Mouse (Mus musculus) megakaryocyte-erythroid progenitor cell, adult 5-6 weeks (primary cell): Measurements from ENCODE around the gene Pvr. TPM values are rescaled to one million over a fixed set of nuclear protein-coding genes. Genes with fewer than 3 reads are reported as not detected.

Source experiments
- ATAC-seq: replicated peaks from 2 replicates; pipeline ENCODE4 v1.8.0; 2016; ENCODE audit warnings: mild to moderate bottlenecking, inconsistent platforms; ENCODE audit not compliant: severe bottlenecking, poor library complexity, low FRiP score, low TSS enrichment
- total RNA-seq, 2 experiments: library from RNA; stranded (forward) in 1 of 2; stranded (reverse) in 1 of 2; fragments of 200-1000, 215-1000 nt in 1 of 2; fragments of >200 nt in 1 of 2; fragmentation: Nextera tagmentation in 1 of 2; gene quantifications; 2 replicates each; pipeline ENCODE4 v1.2.3; 2014 to 2017

Pvr gene
- total RNA-seq (2014; fragmentation: Nextera tagmentation) (1.3 and 6.4 TPM in 2 replicates), total RNA-seq (2017) (0.85 and 0.91 TPM in 2 replicates)

DNA sequence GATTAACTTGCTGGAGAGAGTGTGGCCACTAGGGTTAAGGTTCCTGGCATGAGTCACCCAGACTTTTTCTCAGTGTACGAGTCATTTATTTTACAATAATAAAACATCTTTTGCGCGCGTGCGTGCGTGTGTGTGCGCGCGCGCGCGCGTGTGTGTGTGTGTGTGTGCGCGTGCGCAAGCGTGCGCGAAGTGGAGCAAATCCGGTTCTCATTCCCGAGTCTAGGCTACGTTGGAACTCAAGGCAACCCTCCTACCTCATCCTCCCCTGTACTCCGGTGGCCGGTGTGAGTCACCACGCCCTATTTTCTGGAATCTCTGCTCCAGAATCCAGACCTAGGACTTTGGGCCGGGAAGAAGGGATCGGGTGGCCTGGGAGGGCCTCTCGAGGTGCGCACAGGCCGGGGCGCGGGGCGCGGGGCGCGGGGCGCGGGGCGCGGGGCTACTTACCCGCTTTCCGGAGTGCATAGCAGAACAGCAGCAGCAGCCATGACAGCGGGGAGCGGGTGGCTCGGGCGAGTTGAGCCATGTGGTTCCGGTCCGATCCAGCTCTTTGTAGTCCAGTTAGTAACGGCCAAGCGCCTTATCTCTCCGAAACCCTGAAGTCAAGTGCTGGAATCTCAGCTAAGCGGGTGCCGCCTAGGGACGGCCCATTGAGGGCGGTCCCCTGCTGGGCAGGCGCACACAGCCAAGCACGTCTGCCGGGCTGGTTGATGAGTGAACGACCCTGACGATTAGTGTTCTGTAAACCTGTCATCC lies at the start of gene Pvr:
Pvr (minus strand) TSS at position 655 of the 756 bp plus-strand sequence.
- peak; percentile 84 for ATAC-seq

DNA sequence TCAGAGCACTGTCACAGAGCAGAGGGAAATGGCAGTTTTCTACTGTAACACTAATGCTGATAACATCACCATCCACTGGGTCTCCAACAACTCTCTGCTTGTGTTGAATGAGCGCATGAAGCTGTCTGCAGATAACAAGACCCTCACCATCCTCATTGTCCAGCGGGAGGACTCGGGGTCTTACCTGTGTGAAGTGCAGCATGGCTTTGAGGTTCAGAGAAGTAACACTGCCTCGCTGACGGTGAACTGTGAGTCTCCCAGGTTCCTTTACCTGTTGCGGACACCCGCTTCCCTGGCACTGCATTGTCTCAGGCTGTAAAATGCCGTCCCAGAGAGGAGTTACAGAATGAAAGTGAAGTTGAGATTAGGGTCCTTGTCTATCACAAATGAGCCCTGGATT lies 49.2 kb upstream of the Pvr start:
- ATAC-seq, result no peak

DNA sequence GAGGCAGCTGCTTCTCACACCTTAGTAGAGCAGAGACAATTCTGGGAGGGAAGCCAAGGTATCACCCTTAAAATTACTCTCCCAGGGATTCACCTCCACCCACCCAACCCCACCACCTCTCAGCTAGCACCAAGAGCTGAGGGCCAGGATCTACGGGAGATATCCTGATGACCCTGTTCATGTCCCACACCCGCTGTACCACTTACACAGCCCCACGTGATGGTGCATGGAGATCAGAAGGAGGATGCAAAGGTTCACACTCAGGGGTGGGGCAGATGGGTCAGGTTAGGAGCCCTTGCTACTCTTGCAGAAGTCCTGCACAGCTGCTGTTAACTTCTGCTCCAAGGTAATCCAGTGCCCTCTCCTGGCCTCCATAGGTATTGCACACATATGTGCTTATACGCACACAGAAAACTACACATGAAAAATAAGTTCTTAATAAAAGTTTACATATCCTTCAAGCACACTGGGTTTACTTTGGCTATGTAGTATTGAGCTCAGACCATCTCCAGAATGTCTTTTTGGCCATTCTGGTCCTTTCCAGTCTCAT lies 48.7 kb upstream of the Pvr start:
- ATAC-seq, result no peak

DNA sequence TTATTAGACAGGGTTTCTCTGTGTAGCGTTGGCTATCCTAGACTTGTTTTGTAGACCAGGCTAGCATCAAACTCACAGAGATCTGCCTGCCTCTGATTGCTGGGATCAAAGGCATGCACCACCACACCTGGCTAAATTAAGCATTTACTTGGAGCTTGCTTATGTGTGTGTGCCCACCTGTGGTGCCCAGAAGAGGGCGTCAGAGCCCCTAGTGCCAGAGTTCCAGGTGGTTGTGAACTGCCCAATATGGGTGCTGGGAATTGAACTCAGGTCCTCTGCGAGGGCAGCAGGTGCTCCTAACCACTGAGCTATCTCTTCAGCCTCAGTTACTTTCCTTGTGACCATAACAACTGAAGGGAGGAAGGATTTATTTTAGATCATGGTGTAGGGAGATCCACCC lies 48.1 kb upstream of the Pvr start:
- ATAC-seq, result no peak

DNA sequence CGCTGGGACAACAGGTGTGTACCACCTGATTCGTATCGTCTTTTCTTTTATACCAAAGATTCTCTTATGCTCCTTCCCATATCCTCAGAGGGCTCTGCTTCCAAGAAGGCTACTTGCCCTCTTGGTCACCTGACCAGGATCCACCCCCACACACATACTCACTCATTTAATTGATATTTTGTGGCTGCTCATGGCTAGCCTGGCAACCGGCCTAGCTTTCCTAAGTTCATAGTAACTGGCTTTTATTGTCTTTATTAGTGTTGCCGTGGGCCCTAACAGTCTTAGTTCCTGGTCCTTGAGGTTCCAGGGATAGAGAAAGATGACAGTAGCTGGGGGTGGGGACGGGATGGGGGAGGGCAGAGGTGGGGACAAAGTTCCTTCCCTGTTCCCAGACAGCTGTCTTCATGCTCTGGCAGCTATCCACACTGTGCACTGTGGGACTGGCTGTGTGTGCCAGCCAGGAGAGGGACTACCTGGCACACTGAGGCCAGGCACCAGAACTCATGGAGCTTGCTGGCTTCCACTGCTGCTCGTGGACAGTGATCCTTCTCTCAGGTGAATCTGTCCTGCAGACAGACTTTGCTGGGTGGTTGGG lies 44.1 kb upstream of the Pvr start, which contains the start of gene Ceacam20:
Ceacam20 (plus strand) TSS at position 428 of the 595 bp plus-strand sequence.
- no peak for ATAC-seq

DNA sequence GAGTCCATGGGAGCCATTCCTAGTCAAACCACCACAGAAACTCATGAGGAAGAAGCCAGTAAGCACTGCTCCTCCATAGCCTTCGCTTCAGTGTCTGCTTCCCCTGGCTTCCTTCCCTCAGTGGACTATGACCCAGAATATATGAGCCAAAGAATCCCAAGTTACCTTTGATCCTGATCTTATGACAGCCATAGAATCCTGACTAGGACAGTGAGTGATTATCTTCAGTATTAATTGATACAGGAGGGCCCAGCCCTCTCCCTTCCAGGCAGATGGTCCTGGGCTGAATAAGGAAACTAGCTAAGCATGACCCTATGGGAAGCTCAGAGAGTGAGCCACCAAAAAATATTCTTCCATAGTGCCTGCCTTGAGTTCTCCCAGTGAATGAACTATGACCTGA lies 41.5 kb upstream of the Pvr start:
- no peak for ATAC-seq

DNA sequence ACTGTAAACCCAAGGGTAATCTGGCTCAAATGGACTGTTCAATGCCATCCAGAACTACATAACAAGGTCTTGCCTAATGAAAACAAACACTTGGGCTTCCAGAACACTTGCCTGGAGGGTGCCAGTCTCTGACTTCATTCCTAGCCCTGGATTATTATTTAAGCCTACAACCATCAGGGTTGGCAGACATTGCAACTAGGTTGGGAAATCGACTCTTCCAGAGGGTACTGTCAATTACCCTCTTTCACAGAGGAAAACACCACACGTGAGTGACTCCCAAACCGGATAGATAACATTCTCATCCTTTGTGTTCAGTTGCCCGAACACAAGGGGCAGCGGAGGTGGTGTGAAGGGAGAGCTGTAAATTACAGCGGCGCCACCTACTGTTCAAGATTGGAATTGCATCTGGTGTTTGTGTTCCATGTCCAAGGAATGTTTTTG lies 35.4 kb upstream of the Pvr start:
- peak; percentile 87 for ATAC-seq

DNA sequence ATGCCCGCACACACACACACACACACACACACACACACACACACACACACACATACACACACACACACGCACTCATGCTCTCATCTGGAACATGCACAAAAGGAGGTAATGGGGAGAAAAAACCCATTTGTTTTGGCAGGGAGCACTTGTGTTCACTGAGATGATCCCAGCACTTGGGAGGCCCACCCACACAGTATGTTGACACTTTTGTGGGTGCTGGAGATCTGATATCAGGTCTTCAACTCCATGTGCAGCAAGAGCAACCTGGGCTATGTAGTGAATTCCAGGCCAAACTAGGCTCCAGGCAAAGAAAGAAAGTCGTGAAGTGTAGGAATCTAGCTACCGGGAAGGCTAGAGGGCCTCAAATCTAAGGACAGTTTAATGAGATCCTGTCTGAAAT lies 34.9 kb upstream of the Pvr start:
- no peak for ATAC-seq

DNA sequence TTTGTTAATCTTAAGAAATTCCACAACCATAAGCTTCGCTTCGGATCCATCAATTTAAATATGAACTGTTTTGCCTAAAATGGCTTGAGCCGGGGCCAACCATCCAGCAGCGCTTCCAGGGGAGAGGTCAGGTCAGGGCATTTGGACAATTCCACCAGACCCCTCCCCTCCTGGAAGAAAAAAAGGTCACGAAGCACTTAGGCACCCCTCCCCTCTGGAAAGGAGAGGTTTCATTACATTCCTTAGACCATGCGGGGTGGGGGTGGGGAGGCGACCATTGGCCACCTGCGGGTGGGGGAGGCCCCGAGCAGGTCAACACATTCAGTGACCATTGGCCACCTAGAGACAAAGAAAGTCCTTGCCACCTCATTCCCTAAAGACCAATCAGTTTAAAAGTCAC lies 32.1 kb upstream of the Pvr start:
- no peak for ATAC-seq

DNA sequence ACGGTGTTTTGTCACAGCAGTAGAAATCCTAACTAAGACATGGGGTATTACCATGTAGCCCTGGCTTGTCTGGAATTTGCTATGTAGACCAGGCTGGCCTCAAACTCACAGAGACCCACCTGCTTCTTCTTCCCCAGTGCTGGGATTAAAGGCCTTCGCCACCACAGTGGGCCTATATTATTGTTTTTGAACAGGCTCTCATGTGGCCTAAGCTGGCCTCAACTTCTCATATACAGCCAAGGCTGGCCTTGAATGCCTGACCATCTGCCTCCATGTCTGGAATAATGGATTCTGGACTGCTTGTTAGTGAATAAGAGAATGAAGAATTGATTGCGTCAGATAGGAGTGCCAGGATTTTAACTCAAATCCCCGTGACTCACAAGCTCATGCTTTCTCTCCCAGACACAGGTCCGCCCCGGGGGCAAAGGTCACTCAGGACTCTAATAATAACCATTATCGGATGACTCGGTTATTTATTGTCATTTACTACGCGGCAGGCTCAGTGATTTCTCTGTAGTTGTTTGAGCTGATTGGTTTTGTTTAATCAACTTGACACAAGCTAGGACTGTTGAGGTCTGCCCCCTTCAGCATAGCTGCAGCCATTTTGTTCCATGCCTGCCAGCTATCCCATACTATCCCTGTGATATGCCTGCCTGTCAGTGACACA lies 31.5 kb upstream of the Pvr start:
- no peak for ATAC-seq

DNA sequence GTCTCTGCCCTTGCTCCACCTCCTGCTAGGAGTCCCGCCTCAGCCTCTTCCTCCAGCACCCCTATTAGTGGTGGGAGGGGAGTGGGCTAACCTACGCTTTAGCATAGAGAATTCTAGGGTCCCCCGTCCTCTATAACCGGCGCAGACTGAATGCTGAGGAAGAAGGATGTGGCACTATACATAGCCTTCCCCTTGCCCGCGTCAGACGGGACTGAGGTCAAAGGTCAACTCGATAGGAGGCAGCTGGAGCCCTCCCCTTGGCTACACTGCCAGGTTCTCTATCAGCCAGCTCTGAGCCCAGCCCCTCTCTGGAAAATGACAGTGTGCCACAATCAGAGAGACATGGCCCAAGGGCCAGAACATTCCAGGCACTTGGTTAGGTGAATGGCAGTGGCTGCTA lies 29.6 kb upstream of the Pvr start, which contains the start of gene Igsf23:
Igsf23 (minus strand) TSS at position 168 of the 400 bp plus-strand sequence.
- no peak for ATAC-seq

DNA sequence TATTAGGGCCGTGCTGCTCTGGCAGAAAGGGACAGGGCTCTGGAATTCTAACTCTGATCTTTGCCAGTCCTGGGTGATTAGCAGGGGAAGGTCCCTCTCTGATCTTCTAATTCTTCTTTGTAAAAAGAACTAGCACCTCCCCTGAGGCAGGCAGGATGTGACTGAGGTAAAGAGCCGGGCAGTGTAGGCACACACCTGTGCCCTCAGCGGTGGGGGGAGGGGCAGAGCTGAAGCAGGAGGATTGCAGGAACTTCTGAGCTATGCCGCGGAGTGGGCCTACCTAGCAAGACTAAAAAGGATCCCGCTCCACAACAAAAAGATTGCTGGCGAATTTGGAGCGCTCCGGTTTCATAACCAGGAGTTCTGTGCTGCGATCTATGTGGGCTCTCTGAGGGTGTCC lies 29.0 kb upstream of the Pvr start:
- no peak for ATAC-seq

DNA sequence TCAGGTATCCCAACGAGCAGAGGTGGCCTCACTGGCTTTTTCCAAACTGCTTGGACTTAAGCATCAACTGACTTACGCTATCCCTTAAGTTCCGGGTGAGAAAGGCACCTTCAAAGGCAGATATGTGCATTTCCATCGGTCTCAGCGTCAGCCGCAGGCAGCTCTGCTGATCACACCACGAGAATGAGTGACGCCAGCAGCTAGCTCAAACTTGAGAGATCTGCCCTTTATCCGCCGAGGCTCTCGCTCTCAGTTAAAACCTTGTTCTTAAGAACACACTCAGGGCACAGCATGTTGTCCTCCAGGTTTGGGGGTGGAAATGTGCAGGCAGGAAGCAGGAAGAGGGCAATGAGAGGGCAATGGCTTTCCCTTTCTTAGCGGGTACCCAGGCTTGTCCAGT lies 28.0 kb upstream of the Pvr start:
- no peak for ATAC-seq

DNA sequence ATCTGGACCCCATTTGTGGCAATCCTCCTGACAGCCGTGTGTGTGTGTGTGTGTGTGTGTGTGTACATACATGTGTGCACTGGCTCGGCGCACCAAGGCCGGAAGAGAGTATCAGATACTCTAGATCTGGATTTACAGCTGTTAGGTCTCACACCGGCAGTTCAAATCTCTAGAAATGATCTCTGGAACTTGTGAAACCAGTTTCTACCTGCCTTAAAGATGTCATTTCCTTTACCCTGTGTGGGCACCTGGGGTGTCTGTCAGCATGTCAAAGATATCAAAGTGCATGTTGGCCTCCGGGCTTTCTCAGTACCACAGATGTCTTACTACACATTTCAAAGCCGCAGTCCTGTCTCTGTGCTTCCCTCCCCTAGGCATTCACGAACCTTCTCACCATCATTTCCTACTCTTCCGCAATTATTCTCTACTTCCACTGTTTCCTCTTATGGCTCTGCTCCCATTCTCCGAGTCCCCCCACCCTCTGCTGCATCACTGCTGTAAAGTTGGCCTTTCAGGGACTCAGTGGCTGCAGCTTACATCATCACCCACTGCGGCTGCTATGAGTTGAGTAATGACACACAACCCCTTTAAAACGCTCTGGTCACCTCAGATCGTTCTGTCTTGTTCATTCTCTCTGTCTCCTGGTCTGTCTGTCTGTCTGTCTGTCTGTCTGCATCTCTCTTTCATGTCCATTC lies 25.0 kb upstream of the Pvr start:
- ATAC-seq, result no peak

DNA sequence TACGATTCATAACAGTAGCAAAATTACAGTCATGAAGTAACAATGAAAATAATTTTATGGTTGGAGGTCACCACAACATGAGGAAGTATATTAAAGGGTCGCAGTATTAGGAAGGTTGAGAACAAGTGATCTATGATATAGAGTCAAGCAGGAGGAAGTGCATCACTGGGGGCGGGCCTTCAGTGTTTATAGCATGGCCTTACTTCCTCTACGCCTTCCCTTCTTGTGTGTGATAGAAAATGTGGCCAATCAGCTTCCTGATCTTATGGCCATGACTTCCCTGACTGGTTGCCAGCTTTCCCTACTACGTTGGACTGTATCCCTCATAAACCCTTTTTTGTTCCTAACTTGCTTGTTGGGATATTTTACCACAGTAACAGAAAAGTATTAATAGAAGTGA lies 24.2 kb upstream of the Pvr start:
- ATAC-seq, result no peak

DNA sequence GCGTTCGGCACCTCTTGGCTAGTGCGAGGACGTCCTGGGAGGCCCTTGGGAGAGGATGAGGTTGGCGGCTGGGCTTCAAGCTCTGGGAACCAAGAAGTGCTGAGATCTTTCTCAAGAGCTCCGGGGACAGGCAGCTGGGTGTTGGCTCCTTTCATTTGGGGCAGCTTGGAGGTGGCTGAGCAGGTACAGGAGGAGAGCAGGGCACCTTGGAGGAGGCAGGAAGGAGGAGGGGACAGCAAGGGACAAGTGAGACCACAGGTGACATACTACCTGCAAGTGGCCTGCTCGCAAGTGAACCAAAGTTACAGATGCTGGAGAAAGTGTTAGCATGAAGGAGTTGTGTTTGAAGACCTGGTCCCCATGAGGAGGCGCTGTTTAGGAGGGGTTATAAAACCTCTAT lies 23.7 kb upstream of the Pvr start:
- ATAC-seq, result no peak

DNA sequence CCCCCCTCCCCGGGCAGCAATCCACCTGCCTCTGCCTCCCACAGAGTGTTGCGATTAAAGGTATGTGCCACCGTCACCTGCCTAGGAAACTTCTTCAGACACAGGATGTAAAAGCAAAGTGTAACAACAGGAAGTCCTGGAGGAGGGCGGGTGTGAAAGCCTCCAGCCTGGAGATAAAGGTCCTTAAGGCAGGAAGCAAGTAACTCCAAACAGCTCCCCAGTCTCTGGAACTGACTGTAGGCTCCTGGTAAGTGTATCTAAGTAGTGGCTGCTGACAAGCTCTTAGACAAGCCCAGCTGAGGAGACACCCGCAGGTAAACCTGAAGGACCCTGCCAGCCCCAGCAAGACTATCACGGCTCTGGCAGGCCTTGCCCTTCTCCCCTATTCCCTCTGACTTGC lies 19.3 kb upstream of the Pvr start:
- no peak for ATAC-seq

DNA sequence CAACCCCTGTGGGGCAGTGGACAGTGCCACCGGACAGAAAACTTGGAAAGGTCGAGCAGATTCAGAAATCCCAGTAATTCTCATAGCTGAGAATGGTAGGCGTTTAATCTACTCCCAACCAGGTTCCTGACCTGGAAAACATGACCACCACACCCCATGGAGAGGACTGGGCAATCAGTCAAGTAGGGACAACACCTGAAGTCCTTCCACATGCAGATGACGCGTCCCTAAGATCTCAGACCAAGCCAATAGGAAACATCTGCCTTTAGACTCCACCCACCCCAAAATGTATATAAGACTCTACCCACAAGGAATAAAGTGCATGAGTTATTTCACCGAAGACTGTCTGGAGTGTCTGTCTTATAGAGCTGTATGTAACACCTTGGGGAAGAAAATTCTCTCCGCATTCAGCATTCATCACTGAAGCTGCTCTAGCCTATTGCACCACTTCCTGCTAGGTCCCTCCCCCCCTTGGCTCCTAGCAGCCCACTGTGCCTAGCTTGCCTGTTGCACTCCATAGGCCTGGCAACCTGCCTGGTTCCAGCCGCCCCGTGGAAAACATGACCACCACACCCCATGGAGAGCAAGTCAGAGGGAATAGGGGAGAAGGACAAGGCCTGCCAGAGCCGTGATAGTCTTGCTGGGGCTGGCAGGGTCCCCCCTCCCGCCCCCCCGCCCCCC lies 18.7 kb upstream of the Pvr start:
- ATAC-seq, result peak; percentile 54

DNA sequence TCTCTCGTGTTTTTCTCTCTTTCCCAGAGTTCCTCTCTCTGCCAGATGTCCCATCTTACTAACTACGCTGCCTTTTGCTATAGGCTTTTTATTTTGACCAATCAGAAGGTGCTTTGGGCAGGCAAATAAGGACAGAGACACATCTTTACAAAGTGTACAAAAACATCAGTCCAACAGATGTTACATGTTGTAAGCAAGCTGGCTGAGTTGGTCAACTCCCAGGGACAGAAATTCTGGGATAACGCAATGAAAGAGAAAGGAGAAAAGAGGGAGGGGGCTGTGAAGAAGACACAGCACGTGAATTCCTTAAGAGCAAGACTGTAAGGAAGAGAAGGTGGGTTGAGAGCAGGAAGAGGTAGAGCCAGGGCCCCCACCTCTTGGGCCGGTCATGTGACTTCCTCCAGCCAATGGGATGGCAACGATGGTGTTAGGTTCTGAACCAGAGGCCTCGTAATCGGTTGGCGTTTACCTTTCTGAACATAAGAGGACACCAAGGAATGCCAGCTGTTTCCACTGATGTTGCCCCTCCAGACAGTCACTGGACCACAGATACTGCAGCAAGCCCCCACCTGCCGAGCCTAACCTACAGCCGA lies 16.4 kb upstream of the Pvr start:
- ATAC-seq, result no peak
